Mouse (Mus musculus) thymus, postnatal 25 days (tissue): ENCODE results near the gene Col1a2.

Experiments used
- DNase-seq: peaks from one replicate; pipeline ENCODE4 v3.0.0; 2022

Gene Col1a2

DNA sequence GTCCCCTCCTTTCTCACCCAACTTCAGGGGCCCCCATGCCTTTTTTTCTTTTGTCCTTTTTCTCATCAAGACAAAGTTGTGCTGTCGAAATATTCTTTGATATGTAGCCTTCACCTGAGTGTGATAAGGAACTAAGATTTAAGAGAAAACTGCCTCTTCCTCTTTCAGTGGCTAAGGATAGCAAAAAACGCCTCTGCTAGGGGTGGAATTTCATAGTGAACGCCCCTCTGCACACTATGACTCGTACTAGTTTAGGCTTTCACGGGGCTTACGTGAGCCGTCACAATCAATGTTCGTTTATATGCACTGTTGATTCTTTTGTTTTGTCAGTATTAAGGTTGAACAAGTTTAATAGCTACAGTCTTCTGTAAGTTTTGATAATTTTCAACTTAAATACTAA is 85.5 kb downstream of the Col1a2 start:
- DNase-seq = no peak
